Mouse (Mus musculus) hindbrain, embryonic 16.5 days (tissue): ENCODE data around the gene Pkdrej. TPM values are rescaled to one million over a fixed set of nuclear protein-coding genes. Genes with fewer than 3 reads are reported as not detected.

Experiments used
- ATAC-seq: fragments of 200-750 bp; cut with Nextera tagmentation; 2 replicates; pipeline ENCODE4 v1.8.0; 2017; ENCODE audit warnings: moderate TSS enrichment, moderate library complexity
- H3K27ac ChIP-seq: fragments of 300-500 bp; sonication (generic); 2 replicates; pipeline ENCODE4 v1.5.1; 2014; ENCODE audit warnings: low read depth, mild to moderate bottlenecking, control low read depth, low read length, moderate library complexity
- H3K27me3 ChIP-seq: fragments of 300-500 bp; sonication (generic); replicated peaks from 2 replicates; pipeline ENCODE4 v1.6.1; 2014; ENCODE audit warnings: low read length; ENCODE audit not compliant: control insufficient read depth, insufficient read depth
- H3K36me3 ChIP-seq: fragments of 300-500 bp; sonication (generic); 2 replicates; pipeline ENCODE4 v1.6.1; 2014; ENCODE audit warnings: mild to moderate bottlenecking, low read length, moderate library complexity, mixed read lengths; ENCODE audit not compliant: control insufficient read depth, insufficient read depth
- H3K4me1 ChIP-seq: fragments of 300-500 bp; sonication (generic); 2 replicates; pipeline ENCODE4 v1.6.1; 2014; ENCODE audit warnings: low read depth, low read length; ENCODE audit not compliant: control insufficient read depth, insufficient read depth
- H3K4me2 ChIP-seq: fragments of 300-500 bp; sonication (generic); 2 replicates; pipeline ENCODE4 v1.6.1; 2014; ENCODE audit warnings: mild to moderate bottlenecking, low read length, control low read depth, moderate library complexity
- H3K4me3 ChIP-seq: fragments of 300-500 bp; sonication (generic); 2 replicates; pipeline ENCODE4 v1.5.1; 2014; ENCODE audit warnings: mild to moderate bottlenecking, low read length, control low read depth, moderate library complexity
- H3K9ac ChIP-seq: fragments of 300-500 bp; sonication (generic); 2 replicates; pipeline ENCODE4 v1.6.1; 2014; ENCODE audit warnings: low read depth, mild to moderate bottlenecking, control low read depth, low read length, moderate library complexity
- H3K9me3 ChIP-seq: fragments of 300-500 bp; sonication (generic); 2 replicates; pipeline ENCODE4 v1.6.1; 2014; ENCODE audit warnings: mild to moderate bottlenecking, low read length, moderate library complexity; ENCODE audit not compliant: control insufficient read depth
- WGBS: fragments of 180-500 bp; shearing (Covaris S2); extraction: QIAGEN DNeasy Blood & Tissue Kit; methylation state at CpG from one replicate; pipeline ENCODE4 v1.1.7; 2014; 5-methylcytosine and 5-hydroxymethylcytosine counted together
- polyA plus RNA-seq: library from polyadenylated mRNA; unstranded; fragments of >200 nt; fragmentation: Nextera tagmentation; extraction: Ambion mirVana; gene quantifications from 2 replicates; pipeline ENCODE4 v1.2.1, GENCODE M21; 2015

Gene Pkdrej
- polyA plus RNA-seq, 1 experiment from 2014 or later: 0.08 TPM

DNA sequence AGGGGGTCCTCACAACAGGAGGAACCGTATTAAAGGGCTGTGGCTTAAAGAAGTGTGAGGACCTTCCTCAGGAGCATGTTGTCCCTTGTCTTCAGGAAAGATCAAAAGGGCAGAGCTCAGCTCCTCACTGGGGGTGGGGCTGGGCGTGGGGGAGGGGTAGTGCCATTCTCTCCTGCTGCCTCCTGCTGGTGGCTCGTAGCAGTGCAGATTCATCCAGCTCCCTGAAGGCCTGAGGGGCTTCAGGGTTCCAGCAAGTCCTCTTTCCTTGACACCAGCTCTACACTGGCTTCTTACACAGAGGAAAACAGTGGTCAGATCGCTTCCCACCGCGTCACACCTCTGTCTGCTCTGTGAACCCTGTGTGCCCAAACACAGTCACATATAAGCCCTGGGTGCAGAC is 19.4 kb upstream of the Pkdrej start:
- H3K4me1 ChIP-seq: no peaks in the 10 kb centered on the region
- H3K4me3 ChIP-seq: no peak overlapping the region
- no peak overlapping the region for H3K27ac ChIP-seq
- no peaks in the 10 kb centered on the region for H3K27me3 ChIP-seq
- no peak overlapping the region for H3K9ac ChIP-seq
- no peak overlapping the region for H3K4me2 ChIP-seq
- H3K36me3 ChIP-seq: peaks cover 4% of the 10 kb centered on the region
- ATAC-seq: no peak
- WGBS: 39% methylated on average over 6 of the region's 6 CpGs
- H3K9me3 ChIP-seq: no peaks in the 10 kb centered on the region

DNA sequence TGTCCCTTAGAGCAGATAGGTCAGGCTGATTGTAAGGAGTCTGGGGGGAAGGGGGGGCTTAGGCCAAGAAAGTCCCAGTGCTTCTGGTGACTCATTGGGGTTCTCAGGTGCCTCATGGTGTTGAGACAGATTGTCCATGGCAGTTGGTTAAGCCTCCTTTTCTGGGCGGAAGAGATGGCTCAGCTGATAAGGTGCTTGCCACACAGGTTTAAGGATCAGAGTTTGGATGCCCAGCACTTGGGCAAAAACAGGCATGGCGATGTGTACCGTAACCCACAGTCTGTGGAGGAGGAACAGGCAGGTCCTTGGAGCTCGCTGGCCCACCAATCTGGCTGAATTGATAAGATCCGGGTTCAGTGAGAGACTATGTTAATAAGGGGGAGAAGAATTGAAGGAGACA is 15.4 kb upstream of the Pkdrej start:
- Histone ChIP-seq H3K9ac (no peak overlapping the region), H3K4me1 (peaks cover 5% of the 10 kb centered on the region; the same call in 1 of the 2 replicates), H3K36me3 (peaks cover 4% of the 10 kb centered on the region), H3K4me2 (no peak overlapping the region), H3K4me3 (no peak overlapping the region), H3K9me3 (no peaks in the 10 kb centered on the region), H3K27me3 (no peaks in the 10 kb centered on the region), H3K27ac (no peak overlapping the region)
- 93% methylated on average over 5 of the region's 5 CpGs for WGBS
- no peak for ATAC-seq

GRCm38 (mm10) chr15:85835335-85835734 is 13.8 kb upstream of the Pkdrej start:
- H3K27ac ChIP-seq: no peak overlapping the region
- peaks cover 11% of the 10 kb centered on the region for H3K4me1 ChIP-seq
- no peak overlapping the region for H3K4me2 ChIP-seq
- H3K36me3 ChIP-seq: peaks cover 4% of the 10 kb centered on the region
- ATAC-seq: no peak
- no peak overlapping the region for H3K9ac ChIP-seq
- WGBS: 63% methylated on average over 3 of the region's 3 CpGs
- H3K9me3 ChIP-seq: no peaks in the 10 kb centered on the region
- no peak overlapping the region for H3K4me3 ChIP-seq
- no peaks in the 10 kb centered on the region for H3K27me3 ChIP-seq

GRCm38 (mm10) chr15:85832599-85832998 is 11.1 kb upstream of the Pkdrej start:
- ATAC-seq: peak; percentile 18; the same call in 1 of the 2 replicates

GRCm38 (mm10) chr15:85831954-85832590 is 10.5 kb upstream of the Pkdrej start, which contains the start of gene Ttc38:
Gene Ttc38 (plus strand): TSS chr15:85832306.
- H3K4me1 ChIP-seq: peaks cover 11% of the 10 kb centered on the region
- under 1% methylated on average over 27 of the region's 27 CpGs for WGBS
- ATAC-seq: peak; percentile 95
- peaks cover 4% of the 10 kb centered on the region for H3K36me3 ChIP-seq
- no peaks in the 10 kb centered on the region for H3K27me3 ChIP-seq
- H3K27ac ChIP-seq: peak within 1 kb of the TSS; percentile 39; the same call in 1 of the 2 replicates
- H3K9me3 ChIP-seq: no peaks in the 10 kb centered on the region
- peak within 1 kb of the TSS; percentile 76 for H3K4me2 ChIP-seq
- peak within 1 kb of the TSS; percentile 82 for H3K9ac ChIP-seq
- peak within 1 kb of the TSS; percentile 68 for H3K4me3 ChIP-seq

More at GRCm38 (mm10) chr15:85832599-85832998, 11.1 kb upstream of the Pkdrej start:
- Histone ChIP-seq H3K9ac (peak overlapping the region; percentile 82), H3K9me3 (no peaks in the 10 kb centered on the region), H3K4me3 (peak overlapping the region; percentile 68), H3K4me2 (peak overlapping the region; percentile 76), H3K36me3 (peaks cover 4% of the 10 kb centered on the region), H3K27ac (no peak overlapping the region; the same call in 1 of the 2 replicates), H3K4me1 (peaks cover 11% of the 10 kb centered on the region), H3K27me3 (no peaks in the 10 kb centered on the region)
- WGBS: 45% methylated on average over 8 of the region's 8 CpGs

GRCm38 (mm10) chr15:85829470-85829869 is 7.9 kb upstream of the Pkdrej start:
- H3K27me3 ChIP-seq: no peaks in the 10 kb centered on the region
- no peaks in the 10 kb centered on the region for H3K9me3 ChIP-seq
- H3K4me3 ChIP-seq: no peak overlapping the region
- ATAC-seq: no peak
- H3K4me2 ChIP-seq: no peak overlapping the region
- no peak overlapping the region for H3K9ac ChIP-seq
- no peak overlapping the region for H3K27ac ChIP-seq
- WGBS: 64% methylated on average over 5 of the region's 5 CpGs
- H3K4me1 ChIP-seq: peaks cover 11% of the 10 kb centered on the region
- no peaks in the 10 kb centered on the region for H3K36me3 ChIP-seq

GRCm38 (mm10) chr15:85828071-85828470 is 6.5 kb upstream of the Pkdrej start:
- Histone ChIP-seq H3K9me3 (no peaks in the 10 kb centered on the region), H3K27ac (no peak overlapping the region), H3K36me3 (no peaks in the 10 kb centered on the region), H3K9ac (no peak overlapping the region), H3K4me2 (no peak overlapping the region), H3K4me3 (no peak overlapping the region), H3K27me3 (no peaks in the 10 kb centered on the region), H3K4me1 (peaks cover 11% of the 10 kb centered on the region)
- no peak for ATAC-seq
- WGBS: 90% methylated on average over 4 of the region's 4 CpGs

DNA sequence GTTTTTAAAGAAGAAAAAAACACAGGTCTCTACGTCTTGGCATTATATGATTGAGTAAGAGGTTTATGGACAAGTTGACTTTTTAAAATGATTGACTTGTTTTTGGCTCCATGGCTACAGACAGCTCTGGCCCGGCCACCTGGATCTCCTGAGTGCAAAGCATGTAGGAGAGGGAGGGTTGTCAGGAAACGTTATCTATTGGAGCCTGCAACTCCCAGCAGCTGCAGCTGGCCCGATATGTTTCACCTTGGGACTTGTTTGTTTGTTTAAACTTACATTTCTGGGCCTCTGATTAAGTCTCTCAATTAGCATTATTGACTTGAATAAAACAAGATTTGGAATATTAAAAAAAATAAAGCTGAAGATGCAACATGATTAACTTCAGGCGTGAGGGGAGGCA is 5.1 kb upstream of the Pkdrej start:
- H3K36me3 ChIP-seq: no peaks in the 10 kb centered on the region
- no peak overlapping the region for H3K4me2 ChIP-seq
- H3K4me1 ChIP-seq: peaks cover 4% of the 10 kb centered on the region
- no peaks in the 10 kb centered on the region for H3K9me3 ChIP-seq
- H3K4me3 ChIP-seq: no peak overlapping the region
- no peak for ATAC-seq
- no peaks in the 10 kb centered on the region; the same call in 1 of the 2 replicates for H3K27me3 ChIP-seq
- H3K27ac ChIP-seq: no peak overlapping the region
- no peak overlapping the region for H3K9ac ChIP-seq
- WGBS: 75% methylated on average over 5 of the region's 5 CpGs

GRCm38 (mm10) chr15:85822011-85822359 is 451 bp upstream of the Pkdrej start:
- Histone ChIP-seq H3K36me3 (no peaks in the 10 kb centered on the region), H3K4me2 (peak overlapping the region; percentile 97), H3K9ac (peak overlapping the region; percentile 79), H3K9me3 (no peaks in the 10 kb centered on the region; the same call in 1 of the 2 replicates), H3K4me1 (peaks cover 5% of the 10 kb centered on the region), H3K4me3 (peak overlapping the region; percentile 57), H3K27ac (no peak overlapping the region), H3K27me3 (peaks cover 8% of the 10 kb centered on the region; the same call in 1 of the 2 replicates)
- peak; percentile 58; the same call in 1 of the 2 replicates for ATAC-seq
- 24% methylated on average over 4 of the region's 4 CpGs for WGBS
